Mouse (Mus musculus) kidney, postnatal 4 days (tissue): ENCODE data around the gene Tgif1.

Experiments used
- DNase-seq, 2 experiments: peaks; one replicate each; pipeline ENCODE4 v3.0.0; 2021; ENCODE audit warnings: mixed read lengths in 2 of 2

The Tgif1 gene

DNA sequence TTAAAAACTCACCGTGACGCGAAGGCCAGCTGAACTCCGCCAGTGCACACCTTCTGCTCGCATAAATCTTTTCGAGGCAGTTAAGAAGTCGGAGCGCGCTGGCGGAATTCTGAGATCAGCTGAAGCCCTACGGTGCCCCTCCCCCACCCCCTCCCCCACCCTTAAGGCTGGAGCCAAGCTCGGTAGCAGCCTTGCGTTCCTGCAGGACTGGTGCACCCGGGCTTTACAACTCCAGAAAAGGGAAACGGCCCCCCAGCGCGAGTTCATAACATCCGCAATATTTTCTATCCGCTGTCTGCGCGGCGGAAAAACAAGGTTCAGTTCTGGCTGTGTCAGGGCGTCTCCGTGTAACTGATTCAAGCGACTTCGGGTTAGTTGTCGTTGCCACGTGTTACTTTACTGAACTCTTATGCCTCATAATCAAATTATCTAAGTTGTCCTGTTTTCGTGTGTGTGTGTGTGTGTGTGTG lies at the start of gene Tgif1:
Tgif1 (minus strand) TSS at position 111 of the 470 bp plus-strand sequence.
- peak; percentile 75 to 83 for DNase-seq

DNA sequence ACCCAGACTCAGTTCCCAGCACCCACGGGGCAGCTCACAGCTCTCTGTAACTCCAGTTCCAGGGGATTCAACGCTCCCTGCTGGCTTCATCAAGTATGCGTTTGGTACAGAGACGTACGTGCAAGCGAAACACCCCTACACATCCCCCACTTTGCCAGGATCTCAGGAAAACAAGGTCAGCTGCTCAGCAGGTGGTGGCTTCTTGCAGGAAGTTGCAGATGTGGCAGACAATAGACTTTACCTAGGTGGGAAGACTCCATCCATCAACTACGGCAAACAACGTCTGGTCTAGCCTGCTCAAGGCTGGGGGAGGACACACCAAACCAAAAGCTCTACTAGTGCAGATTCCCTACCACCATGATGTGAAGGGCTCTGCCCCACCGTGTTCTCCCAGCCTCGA lies 47.3 kb upstream of the Tgif1 start:
- DNase-seq: no peak

DNA sequence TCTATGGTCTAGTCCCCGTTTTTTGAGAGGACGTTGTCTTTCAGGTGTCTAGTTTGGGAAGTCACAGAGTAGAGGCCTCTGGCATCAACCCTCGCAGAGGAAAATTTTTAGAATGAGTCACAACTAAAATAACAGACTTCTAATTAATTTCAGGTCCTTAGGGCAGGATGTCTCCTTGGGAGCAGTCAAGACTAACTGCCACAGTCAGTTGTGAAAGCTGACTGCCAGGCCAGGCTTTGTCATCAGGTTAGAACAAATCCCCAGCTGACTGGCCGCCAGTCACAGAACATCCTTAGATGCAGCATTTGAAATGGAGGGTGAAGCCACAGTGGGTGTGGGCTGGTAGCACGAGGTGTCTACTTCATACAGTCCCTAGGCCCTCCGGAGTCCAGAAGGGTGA lies 46.3 kb upstream of the Tgif1 start:
- DNase-seq: no peak

DNA sequence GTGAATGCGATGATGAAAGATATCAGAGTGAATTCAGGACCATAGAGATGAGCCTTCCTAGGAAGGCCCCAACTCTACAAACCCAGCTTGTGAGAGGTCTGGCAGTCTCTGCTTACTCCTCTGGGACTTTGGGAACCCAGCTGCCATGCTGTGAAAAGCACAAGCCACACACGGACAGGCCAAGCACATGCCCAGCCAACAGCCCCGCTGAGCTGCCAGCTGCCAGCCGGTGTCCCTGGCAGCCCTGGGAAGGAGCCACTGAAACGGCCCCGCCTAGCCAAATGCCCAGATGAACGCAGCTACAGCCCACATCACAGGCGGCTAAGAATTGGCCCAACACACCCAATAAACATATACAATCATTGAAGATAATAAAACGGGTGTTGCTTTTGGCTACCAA lies 41.5 kb upstream of the Tgif1 start:
- DNase-seq: no peak

DNA sequence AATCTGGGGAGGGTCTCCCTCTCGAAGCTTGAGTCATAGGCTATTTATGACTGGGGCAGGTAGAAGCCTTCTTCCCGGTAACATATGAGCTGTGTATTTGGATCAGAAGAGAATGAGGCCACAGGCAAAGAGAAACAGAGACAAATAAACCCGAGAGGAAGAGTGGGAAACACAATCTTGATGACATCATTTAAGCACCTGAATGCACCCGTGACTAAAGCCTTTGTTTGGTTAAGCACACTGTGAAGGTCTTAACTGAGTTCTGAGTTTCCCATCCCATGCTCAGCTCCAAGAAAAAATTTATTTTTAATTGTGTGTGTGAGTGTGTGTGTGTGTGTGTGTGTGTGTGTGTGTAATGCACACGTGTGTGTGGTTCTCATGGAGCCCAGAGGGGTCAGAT lies 39.8 kb upstream of the Tgif1 start:
- no peak for DNase-seq

DNA sequence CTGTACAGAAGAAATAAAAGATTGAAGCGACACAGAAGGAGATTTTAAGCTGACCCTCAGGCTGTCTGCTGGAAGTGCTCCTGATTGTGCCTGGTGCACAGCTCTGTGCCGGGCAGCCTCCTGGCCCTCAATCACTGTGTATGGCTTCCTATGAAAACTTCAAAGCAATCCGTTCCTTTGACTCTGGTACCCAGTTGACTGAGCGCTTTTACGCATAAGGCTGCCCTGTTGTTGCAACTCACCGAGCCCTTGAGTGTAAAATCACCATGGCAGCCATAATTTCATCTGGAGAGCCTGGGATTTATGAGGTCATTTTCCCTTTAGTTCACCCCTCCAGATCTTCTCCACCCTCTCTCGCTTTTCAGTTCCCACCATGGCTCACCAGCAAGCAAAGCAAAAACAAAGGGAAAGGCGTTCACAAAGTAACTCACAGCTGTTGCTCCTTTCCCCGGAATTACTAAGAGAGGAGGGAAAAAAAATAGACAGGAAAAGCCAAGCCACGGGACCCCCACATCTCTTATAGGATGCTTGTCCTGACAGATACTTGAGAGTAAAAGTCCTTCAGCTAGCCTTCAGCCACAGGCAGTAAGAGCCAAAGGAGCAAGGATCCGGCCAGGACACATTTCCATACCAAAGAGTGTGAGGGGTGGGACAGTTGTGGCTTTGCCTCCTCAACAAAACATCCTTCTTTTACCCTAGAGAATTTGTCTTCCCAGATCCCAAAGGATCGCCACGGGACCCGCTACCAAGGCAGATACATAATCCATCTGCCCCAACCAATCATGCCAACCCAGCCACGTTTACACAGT lies 39.1 kb upstream of the Tgif1 start:
- no peak for DNase-seq

DNA sequence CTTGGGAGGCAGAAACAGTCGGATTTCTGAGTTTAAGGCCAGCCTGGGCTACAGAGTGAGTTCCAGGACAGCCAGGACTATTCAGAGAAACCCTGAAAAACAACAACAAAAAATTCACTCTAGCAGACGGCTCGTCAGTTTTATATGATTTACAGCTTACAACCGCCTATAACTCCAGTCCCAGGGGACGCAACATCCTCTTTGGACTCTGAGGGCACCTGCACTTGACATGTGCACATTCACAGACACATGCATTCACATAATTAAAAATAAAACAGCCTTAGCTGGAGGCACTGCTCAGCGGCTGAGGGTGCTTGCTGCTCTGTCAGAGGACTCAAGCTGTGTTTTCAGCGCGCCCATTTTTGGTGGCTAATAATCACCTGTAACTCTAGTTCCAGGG lies 37.2 kb upstream of the Tgif1 start:
- no peak for DNase-seq

DNA sequence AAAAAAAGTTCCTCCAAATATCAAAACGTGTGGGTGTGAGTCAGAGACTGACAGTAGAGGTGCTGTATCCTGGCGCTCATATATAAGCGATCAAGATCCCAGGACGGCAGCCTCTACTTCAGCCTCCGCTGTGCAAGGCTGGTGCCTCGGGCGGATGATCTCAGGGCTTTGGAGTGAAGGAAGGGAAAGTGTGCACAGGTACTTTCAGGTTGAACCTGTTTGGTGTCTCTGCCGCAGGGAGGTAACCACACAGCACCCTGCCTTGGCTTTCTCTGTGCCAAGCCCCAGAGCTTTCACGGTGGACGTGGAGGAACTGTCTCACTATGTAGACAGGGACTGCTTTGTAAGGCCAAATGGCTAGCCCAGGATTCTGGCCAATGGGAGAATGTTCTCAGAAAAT lies 35.3 kb upstream of the Tgif1 start:
- no peak for DNase-seq

DNA sequence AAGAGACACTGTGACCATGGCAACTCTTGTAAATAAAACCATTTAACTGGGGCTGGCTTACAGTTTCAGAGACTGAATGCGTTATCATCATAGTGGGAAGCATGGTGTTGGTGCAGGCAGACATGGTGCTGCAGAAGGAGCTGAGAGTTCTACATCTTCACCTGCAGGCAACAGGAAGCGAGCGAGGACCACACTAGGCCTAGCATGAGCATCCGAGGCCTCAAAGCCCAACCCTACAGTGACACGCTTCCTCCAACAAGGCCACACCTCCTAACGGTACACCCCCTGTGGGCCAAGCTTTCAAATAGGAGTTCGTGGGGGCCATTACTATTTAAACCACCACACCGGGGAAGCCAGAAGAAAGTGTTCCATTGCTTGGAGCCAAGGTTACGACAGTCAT lies 34.5 kb upstream of the Tgif1 start:
- DNase-seq: no peak

DNA sequence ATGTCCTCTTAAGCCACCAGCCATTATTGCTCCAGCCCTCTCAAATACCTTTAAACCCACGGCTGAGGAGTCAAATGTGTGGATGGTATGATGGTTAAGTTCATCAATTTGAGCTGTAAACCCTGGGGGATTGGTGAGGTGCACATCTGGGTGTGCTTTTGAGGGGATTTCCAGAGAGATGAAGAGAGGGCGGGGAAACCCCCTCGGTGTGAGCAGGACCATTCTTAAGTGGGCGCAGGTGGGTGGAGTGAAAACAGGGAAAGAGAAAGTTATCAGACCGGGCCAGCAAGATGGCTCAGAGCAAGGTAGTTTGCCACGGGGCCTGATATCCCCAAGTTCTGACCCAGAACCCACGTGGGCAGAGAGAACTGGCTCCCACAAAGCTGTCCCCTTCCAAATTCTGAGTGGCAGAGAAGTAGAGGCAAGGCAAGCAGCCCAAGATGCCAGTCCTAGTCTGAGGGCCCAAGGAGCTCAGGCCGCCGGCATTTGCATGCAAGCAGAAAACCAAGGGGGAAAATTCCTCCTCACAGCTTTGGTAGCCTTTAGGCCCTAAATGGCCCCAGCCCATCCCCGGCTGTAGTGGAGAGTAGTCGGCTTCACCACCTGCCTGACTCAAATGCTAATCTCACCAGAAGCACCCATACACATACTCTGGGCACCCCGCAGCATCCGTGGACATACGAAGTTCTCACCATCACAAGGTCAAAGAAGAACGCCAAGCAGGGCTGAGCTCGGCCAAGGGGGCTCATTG lies 33.5 kb upstream of the Tgif1 start:
- DNase-seq: no peak

DNA sequence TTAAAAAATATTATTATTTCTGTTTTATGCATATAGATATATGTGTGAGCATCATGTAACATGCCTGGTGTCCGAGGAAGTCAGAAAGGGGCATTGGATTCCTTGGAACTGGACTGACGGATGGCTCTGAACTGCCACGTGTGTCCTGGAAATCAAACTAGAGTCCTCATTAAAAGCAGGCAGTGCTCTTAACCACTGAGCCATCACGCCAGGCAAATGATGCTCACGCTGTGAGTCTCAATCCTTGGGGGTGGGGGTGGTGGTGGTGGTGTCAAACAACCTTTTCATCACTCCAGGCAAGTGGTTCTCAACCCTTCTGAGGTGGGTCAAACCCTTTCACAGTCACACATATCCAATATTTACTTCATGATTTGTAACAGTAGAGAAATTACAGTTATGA lies 32.5 kb upstream of the Tgif1 start:
- no peak for DNase-seq

DNA sequence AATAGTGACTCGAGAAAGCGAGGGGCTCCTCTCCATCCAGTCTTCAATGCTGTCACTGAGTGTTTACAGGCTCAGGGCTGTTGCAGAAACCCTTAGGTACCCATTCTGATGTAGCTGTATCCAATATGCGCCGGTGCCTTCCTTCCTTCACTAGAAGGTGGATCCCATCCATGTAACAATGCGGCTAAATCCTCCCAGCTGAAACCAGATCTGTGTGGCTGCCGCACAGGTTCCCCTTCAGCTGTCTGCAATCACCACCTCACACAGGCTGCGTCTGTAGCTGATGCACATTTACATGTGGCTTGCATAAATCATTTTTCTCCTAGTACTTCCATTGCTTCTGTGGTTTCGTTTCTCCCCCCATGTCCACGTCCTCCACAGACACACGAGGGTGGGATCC lies 28.6 kb upstream of the Tgif1 start:
- DNase-seq: no peak

DNA sequence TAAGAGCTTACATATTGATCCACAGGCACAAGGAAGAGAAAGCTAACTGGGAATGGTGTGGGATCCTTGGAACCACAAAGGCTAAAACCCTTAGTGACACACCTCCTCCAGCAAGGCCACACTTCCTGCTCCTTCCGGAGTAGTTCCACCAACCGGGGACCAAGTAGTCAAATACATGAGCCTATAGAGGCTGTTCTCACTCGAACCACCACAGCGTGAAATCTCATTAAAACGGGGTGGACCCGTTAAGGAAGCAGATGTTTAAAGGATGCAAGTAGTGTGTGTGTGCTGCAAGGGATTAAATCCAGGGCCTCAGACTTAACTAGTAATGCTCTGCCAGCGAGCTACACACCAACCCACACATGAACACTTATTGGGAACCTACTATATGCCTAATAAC lies 27.8 kb upstream of the Tgif1 start:
- DNase-seq: no peak

DNA sequence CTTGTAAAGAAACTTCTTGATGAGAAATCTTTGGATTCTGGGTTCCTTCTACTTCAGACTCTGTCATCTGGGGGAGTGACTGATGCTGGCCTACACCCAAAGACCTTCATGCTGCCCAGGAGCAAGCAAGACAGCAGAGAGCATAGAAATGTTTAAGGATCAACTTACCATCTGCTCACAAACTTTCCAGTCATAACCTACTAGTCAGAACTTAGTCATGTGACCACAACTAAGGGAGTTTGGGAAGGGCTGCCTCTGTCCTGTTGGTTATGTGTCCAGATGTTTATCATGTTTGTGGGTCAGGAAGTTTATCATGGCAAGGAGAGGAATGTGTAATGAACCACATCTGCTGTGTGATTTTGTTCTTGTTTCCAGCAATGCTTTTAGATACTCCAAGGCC lies 24.9 kb upstream of the Tgif1 start:
- no peak for DNase-seq

DNA sequence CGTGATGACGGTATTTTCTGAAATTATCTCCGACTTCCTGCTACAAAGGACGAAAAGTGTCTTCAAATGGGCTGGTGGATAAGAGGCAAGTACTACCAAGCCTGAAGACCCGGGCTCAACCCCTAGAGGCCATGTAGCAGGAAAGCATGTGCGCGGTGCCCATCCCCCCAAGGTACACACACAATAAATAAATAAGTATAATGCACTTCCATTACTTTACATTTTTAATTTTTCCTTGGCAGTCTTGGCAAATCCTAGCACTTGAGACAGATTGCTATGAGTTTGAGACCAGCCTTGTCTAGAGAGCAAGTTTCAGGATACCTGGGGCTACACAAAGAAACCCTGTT lies 20.4 kb upstream of the Tgif1 start:
- DNase-seq: no peak

DNA sequence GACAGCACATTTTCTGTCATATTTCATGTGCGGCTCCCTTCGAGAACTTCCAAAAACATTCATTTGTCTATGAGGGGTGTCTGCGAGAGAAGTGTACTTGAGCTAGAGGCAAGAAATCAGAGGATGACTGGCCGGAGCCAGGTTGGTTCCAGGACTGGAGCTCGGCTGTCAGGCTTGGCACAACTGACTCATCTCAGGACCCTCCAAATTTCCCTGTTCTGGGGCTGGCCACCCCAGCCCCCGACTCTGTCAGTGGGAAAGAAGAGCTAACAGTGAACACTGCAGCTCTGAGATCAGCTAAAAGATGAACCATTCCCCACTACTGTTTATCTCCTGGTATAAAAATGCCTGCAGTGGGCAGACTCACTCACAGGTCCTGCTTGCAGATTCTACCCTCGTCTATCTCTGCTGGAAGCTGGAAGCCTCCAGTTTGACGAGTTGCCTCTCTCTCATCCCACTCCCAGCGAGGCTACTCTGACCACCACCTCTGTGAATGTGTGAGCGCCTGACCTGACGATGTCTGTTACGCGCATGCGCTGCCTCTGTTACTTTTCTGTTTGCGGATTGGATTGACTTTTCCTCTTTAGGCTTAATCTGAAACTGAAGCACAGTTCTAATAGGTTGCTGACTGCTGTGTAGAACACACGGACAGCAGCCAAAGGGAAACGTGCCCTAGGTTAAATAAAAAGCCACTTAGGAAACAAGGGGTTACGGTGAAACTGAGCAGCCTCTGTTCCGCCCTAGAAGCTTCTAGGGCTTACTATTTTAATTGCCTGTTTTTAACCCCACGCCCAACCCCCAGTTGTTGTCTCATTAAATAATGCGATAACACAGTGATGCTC lies 19.8 kb upstream of the Tgif1 start:
- DNase-seq: peak in 1 of 2 experiments; percentile 30

DNA sequence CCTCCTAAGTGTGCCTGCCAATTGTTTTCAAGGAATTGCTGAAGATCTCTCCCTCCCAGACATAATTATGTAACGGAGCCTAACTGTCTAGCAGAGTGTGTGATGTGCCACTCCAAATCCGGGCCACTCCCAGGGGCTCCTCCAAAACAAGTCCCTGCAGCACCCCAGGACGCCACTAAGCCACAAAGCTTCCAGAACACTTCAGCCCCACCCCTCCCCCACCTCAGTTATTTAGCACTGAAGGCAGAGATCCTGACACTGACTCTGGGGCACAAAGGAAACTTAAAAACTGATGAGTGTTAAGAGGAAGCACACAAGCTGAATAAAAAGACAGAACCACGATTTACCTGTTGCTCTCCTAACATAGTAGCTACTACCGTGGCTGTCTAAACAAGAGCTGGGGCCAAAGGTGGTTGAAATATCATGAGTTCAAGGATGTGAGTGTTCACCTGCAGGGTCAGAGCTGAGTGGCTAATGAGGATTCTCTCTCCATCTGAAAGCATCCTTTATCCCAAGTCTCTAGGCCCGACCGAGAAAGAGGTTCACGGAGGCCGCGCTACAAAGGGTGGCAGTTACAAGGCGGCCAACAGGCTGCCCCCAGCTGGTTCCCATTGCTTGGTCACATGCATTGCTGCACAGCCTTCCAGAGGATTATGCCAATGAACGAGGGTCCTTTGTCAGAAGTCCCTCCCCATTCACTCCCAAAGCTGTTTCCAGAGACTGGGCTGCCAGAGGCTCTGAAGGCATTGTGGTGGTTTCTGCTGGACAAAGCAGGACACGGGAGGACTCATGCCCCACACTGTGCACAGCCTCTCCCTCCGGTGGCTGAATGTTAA lies 19.0 kb upstream of the Tgif1 start:
- peak; percentile 18 to 43 for DNase-seq

DNA sequence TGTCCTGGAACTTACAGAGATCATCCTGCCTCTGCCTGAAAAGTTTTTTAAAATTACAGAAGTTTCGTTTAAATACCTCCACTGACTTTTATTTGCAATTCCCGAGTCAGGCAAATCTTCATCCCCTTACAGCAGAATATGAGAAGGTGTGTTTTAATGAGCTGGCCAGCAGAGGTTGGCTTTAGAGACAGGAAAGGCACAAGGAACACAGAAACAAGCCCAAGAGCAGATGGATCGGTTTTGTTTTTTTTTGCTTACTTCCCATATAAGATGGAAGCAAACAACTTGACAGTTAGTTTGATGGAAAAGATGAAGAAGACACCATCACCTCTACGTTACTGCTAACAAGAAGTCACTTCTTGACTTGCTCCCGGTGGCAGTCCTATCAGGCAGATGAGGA lies 18.3 kb upstream of the Tgif1 start:
- DNase-seq: no peak

DNA sequence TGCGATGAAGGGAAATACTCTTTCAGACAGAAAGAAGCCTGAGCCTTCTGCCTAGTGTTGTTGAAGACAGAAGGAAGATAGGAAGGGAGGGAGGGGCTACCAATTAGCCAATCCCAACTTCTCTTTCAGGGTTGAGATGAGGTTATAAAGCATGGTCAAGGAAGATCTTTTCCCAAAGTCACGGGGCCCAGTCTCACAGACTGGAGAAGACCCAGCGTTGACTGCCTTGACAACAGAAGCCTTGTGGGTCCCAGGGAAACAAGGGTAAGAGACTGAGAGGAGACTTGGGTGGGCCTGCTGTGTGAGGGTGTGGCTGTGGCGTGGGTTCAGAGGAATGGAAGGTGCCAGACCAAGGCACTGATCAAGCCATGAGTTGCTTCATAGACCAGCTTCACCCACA lies 17.2 kb upstream of the Tgif1 start:
- DNase-seq: no peak

DNA sequence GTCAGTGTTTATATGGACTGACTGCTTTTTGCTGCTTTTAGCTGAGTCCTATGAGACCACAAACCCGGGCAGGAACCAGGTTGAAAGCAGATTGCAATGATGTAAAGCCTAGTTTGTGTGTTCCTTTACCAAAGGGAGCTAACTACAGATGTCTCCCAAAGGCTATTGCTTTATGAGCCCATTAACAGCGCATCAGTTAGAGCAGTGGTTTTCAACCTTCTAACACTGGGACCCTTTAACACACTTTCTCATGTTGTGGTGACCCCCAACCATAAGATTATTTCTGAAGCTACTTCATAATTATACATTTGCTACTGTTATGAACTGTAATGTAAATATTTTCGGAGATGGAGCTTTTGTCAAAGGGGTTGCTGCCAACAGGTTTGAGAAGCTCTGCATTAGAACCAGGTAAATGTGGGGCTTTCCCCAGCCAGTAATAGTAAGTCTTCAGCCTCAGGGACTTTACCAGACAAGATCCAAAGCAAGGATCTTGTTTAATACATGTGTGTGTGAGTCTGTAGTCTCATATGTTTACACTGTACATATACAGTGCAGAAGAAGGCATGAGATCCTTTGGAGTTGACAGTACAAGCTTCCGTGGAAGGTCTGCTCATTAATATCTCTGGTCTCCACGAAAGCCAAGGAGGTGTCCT lies 15.4 kb upstream of the Tgif1 start:
- DNase-seq: no peak

DNA sequence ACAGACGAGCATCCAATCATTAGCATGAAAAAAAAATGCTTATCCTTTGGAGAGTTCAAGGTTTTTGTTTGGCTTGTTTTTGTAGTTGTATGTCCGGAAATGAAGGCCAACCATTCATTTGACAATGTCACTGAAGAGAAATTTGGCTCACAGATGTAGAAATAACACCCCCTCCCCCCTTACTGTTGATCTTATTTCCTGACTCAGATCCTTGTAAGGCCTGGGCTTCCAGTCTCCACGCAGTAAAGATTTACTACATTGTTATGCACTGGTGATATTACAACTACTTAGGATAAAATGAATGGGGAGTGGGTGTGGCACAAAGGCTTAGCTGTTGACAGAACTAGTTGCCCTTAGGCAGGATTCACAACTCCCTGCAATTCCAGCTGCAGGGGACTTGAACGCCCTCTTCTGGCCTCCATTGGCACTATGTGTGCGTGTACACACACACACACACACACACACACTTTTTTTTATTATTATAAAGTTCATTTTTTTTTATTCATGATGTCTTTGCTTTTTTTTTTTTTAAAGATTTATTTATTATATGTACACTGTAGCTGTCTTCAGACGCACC lies 13.3 kb upstream of the Tgif1 start:
- no peak for DNase-seq

DNA sequence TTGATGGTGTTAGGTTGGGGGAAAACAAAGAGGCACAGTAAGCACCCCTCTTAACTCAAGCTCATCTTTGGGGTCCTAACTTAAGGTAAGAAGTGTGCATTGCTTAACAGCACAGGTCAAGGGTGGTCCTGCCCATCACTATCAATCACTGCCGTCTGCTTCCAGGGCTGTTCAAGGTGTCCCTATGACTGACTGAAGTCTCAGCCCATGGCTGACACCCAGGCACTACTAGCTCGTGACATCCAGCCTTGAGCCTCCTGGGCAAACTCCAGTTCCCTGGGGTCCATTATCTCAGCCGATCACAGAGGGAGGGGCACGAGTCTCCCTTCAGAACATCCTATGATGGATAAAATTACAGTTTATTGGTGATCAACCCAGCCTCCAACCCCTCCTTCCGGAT lies 12.7 kb upstream of the Tgif1 start:
- no peak for DNase-seq
